Mouse (Mus musculus) heart, adult 2 months (tissue): ENCODE data around the gene Zfp61. TPM values are rescaled to one million over a fixed set of nuclear protein-coding genes. Genes with fewer than 3 reads are reported as not detected.
A peak's percentile ranks its signal among the peaks of the same experiment; 100 is the strongest.

Experiments
- DNase-seq, 2 experiments: peaks; one replicate each; pipeline ENCODE4 v3.0.0; 2021
- H3K27ac ChIP-seq: fragments of 200-600 bp; 2 replicates; pipeline ENCODE4 v1.8.1; 2022
- H3K27me3 ChIP-seq: fragments of 200-500 bp; 2 replicates; pipeline ENCODE4 v1.6.1; 2012; ENCODE audit warnings: mild to moderate bottlenecking, low read length, inconsistent platforms, mixed read lengths; ENCODE audit not compliant: control insufficient read depth, insufficient read depth
- H3K36me3 ChIP-seq: fragments of 200-500 bp; 2 replicates; pipeline ENCODE4 v1.6.1; 2012; ENCODE audit warnings: low read length, inconsistent platforms; ENCODE audit not compliant: control insufficient read depth, insufficient read depth
- H3K4me1 ChIP-seq: fragments of 200-500 bp; 2 replicates; pipeline ENCODE4 v1.6.1; 2011; ENCODE audit warnings: low read length; ENCODE audit not compliant: control insufficient read depth, insufficient read depth
- H3K4me3 ChIP-seq: fragments of 200-600 bp; 2 replicates; pipeline ENCODE4 v1.8.1; 2022
- H3K79me2 ChIP-seq: fragments of 200-500 bp; replicated peaks from 2 replicates; pipeline ENCODE4 v1.6.1; 2012; ENCODE audit warnings: mild to moderate bottlenecking, inconsistent platforms, low read length, moderate library complexity, mixed read lengths; ENCODE audit not compliant: control insufficient read depth, insufficient read depth
- H3K9ac ChIP-seq: fragments of 200-500 bp; 2 replicates; pipeline ENCODE4 v1.6.1; 2012; ENCODE audit warnings: low read depth, mild to moderate bottlenecking, control low read depth, inconsistent platforms, low read length, mixed read lengths
- CTCF ChIP-seq: fragments of 200-600 bp; IDR thresholded peaks from 2 replicates; pipeline ENCODE4 v1.8.1; 2022; ENCODE audit warnings: antibody characterized with exemption, mild to moderate bottlenecking, moderate library complexity
- EP300 ChIP-seq: fragments of 200-500 bp; IDR thresholded peaks from 2 replicates; pipeline ENCODE4 v1.6.1; 2011; ENCODE audit warnings: low read depth, low read length, control low read depth; ENCODE audit not compliant: insufficient read depth
- POLR2A ChIP-seq: fragments of 200-500 bp; IDR thresholded peaks from 2 replicates; pipeline ENCODE4 v1.6.1; 2011; ENCODE audit warnings: mild to moderate bottlenecking, low read depth, low read length, control low read depth; ENCODE audit not compliant: insufficient read depth
- WGBS: fragments of 180-500 bp; shearing (Covaris S2); methylation state at CpG from one replicate; pipeline ENCODE4 v1.1.7; 2018; 5-methylcytosine and 5-hydroxymethylcytosine counted together
- intact Hi-C: fragments of 180-260 bp; cut with DNase I; formaldehyde crosslinking; loops from one replicate; pipeline ENCODE4 v1.15.1; 2025
- polyA plus RNA-seq: library from polyadenylated mRNA; depleted of rRNA; stranded (reverse); fragments of >200 nt; gene quantifications from 2 replicates; pipeline ENCODE4 v1.2.3, GENCODE M21; 2012
- total RNA-seq, 2 experiments: library from RNA; stranded (reverse); gene quantifications; 2 replicates each; pipeline ENCODE4 v1.2.3; 2021

Zfp61 gene
- total and polyA plus RNA-seq, 3 experiments: 2.7 to 3.3 (median 2.7) TPM

DNA sequence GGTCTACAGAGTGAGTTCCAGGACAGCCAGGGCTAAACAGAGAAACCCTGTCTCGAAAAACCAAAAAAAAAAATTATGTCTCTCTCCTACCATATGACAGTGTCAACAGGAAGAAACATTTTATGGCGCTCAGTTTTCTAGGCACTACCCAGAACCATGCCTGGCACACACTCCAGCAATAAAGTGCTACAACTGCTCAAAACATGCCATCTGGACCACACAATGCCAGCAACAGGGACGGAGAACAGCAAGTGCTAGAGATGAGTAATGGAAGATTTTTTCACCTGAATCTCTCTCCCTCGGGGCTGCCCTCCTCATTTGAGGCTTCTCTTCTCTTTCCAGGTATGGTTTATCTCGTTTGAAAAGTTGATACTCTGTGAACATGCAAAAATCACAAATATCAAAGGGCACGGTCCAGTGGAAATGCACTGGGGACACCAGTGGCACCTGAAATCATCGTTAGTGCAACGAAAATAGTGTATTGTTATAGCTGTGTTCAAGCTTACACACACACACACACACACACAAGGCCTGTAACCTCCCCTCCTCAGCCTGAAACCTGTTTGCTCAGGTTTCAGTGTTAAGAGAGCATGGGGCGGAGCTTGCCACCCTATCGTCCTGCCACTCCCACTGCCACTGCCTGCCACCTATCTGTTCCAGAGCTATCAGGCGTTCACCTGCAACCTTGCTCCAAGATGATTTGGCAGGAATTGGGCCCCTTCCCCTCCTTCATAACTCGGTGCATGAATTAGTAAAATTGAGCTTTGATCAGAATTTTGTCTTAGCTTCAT, 7.8 kb downstream of the Zfp61 start:
- Histone ChIP-seq H3K79me2 (no peaks in the 10 kb centered on the region), H3K4me1 (no peaks in the 10 kb centered on the region; the same call in 1 of the 2 replicates), H3K4me3 (no peak overlapping the region), H3K27me3 (no peaks in the 10 kb centered on the region), H3K27ac (no peak overlapping the region), H3K36me3 (no peaks in the 10 kb centered on the region), H3K9ac (no peak overlapping the region)
- DNase-seq: no peak
- TF ChIP-seq POLR2A: no peak
- no peak for TF ChIP-seq CTCF
- no peak for TF ChIP-seq EP300
- intact Hi-C loops: no loop called here
- whole genome bisulfite sequencing: 86% methylated on average over 12 of the region's 12 CpGs

DNA sequence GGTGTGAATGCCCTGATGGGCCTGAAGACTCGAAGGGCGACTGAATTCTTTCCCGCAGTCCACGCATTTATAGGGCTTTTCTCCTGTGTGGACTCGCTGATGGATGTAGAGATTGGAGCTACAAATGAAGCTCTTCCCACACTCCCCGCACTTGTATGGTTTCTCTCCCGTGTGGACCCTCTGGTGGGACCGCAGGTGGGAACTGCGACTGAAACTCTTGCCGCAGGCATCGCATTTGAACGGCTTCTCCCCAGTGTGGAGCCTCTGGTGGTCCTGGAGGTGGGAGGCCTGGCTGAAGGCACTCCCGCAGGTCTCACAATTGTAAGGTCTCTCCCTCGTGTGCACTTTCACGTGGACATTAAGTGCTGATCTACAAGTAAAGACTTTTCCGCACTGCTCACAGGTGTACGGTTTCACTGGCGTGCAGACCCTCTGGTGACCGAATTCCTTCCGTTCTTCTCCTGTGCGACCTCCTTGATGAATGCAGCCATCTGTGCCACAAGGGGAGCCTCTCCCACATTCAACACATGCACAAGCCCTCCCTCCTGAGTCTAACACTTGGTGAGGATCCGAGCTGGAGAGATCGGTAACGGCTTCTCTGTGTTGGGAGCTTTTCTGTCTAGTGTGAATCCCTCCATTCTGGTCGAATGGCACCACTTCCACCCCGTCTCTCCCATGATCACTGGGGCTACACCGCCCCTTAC, 9.5 kb downstream of the Zfp61 start:
- Histone ChIP-seq H3K27me3 (no peaks in the 10 kb centered on the region), H3K4me3 (no peak overlapping the region), H3K4me1 (no peaks in the 10 kb centered on the region), H3K79me2 (no peaks in the 10 kb centered on the region), H3K36me3 (no peaks in the 10 kb centered on the region), H3K9ac (no peak overlapping the region), H3K27ac (no peak overlapping the region)
- 87% methylated on average over 27 of the region's 27 CpGs for WGBS
- no peak for TF ChIP-seq EP300
- no peak for TF ChIP-seq POLR2A
- TF ChIP-seq CTCF: no peak
- intact Hi-C loops: no loop called here
- DNase-seq: no peak

DNA sequence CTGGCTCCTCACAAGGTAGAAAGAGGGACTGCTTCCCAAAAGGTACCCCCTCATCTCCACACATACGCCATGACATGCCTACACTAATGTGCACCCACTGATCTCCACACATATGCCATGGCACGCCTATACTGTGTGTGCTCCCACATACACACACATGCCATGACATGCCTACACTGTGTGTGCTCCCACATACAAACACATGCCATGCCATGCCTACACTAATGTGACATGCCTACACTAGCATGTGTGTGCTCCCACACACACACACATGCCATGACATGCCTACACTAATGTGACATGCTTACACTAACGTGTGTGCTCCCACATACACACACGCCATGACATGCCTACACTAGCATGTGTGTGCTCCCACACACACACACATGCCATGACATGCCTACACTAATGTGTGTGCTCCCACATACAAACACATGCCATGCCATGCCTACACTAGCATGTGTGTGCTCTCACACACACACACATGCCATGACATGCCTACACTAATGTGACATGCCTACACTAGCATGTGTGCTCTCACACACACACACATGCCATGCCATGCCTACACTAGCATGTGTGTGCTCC, 10.8 kb downstream of the Zfp61 start:
- no peak for DNase-seq
- intact Hi-C loops: no loop called here
- Histone ChIP-seq H3K27me3 (no peaks in the 10 kb centered on the region), H3K4me1 (no peaks in the 10 kb centered on the region), H3K79me2 (no peaks in the 10 kb centered on the region), H3K27ac (no peak overlapping the region), H3K36me3 (no peaks in the 10 kb centered on the region), H3K4me3 (no peak overlapping the region), H3K9ac (no peak overlapping the region)
- WGBS: 97% methylated on average over 4 of the region's 4 CpGs
- TF ChIP-seq CTCF (no peak), EP300 (no peak)

DNA sequence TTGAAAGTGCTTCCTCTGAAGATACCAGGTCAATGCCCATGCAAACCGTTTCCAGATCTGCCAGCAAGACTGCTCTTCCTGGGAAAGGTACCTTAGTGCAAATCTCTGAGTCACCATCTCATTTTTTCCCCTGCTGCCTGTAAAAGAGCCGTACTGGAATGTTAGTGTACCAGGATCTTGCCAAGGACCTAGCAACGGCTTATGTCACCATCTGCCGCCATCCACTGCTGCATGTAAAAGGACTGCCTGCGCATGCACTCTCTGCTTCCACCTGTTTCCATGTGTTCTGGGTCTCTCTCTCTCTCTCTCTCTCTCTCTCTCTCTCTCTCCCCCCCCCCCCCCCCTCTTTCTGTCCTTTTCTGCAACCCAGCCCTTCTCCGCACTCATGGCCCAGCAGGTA, 12.5 kb downstream of the Zfp61 start:
- H3K79me2 ChIP-seq: no peaks in the 10 kb centered on the region
- H3K4me1 ChIP-seq: no peaks in the 10 kb centered on the region
- no peak for TF ChIP-seq EP300
- no peak for TF ChIP-seq POLR2A
- TF ChIP-seq CTCF: no peak
- no peaks in the 10 kb centered on the region for H3K36me3 ChIP-seq
- intact Hi-C loops: no loop called here
- no peak overlapping the region for H3K27ac ChIP-seq
- no peak for DNase-seq
- WGBS: 86% methylated on average over 6 of the region's 6 CpGs
- H3K9ac ChIP-seq: no peak overlapping the region
- H3K4me3 ChIP-seq: no peak overlapping the region
- no peaks in the 10 kb centered on the region for H3K27me3 ChIP-seq

DNA sequence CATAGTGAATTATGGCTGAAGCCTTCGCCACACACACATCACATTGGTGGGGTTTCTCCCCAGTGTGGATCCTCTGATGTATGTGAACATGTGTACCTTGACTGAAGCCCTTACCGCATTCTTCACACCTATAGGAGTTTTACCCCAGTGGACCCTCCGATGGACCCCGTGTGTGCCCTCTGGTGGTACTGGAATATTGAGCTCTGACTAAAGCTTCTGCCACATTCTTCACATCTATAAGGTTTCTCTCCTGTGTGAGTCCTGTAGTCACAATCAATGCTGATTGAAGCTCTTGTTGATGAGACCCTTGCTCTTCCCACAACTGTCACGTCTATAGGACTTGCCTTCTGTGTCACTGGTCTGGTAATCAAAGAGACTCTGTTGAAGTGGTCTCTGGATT, 13.4 kb downstream of the Zfp61 start:
- H3K79me2 ChIP-seq: no peaks in the 10 kb centered on the region
- no peak overlapping the region for H3K4me3 ChIP-seq
- TF ChIP-seq CTCF (peak; percentile 19; the same call in 1 of the 2 replicates), POLR2A (no peak), EP300 (no peak)
- no peaks in the 10 kb centered on the region for H3K27me3 ChIP-seq
- H3K9ac ChIP-seq: no peak overlapping the region
- intact Hi-C loops: no loop called here
- DNase-seq: no peak
- whole genome bisulfite sequencing: 75% methylated on average over 5 of the region's 5 CpGs
- H3K36me3 ChIP-seq: no peaks in the 10 kb centered on the region
- H3K27ac ChIP-seq: no peak overlapping the region
- H3K4me1 ChIP-seq: no peaks in the 10 kb centered on the region

DNA sequence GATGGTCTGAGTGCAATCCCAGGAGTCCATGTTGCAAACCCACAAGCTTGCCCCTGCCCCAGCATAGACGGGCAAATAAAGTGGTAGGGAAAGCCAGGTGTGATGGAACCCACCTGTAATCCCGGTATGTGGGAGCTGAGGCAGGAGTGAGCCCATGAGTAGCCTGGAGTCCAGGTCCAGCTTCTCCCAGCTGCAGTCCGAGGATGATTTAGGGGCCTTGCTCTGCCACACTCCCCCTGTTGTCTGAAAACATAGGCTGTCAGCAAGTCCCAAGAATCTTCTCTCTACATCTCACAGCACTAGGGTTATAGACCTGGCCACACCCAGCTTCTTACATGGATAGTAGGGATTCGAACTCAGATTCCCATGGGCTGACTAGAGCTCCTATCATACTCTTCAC, 14.1 kb downstream of the Zfp61 start:
- Histone ChIP-seq H3K27ac (no peak overlapping the region), H3K36me3 (no peaks in the 10 kb centered on the region), H3K27me3 (no peaks in the 10 kb centered on the region), H3K4me3 (no peak overlapping the region), H3K79me2 (no peaks in the 10 kb centered on the region), H3K9ac (no peak overlapping the region), H3K4me1 (no peaks in the 10 kb centered on the region)
- DNase-seq: no peak
- 72% methylated on average over 4 of the region's 4 CpGs for WGBS
- TF ChIP-seq POLR2A (no peak), CTCF (no peak), EP300 (no peak)
- intact Hi-C loops: no loop called here
